Mouse (Mus musculus): ENCODE measurements around the gene Sowahd. TPM values are rescaled to one million over a fixed set of nuclear protein-coding genes. Genes with fewer than 3 reads are reported as not detected.

The Sowahd gene
- not detected in 2 replicates for polyA plus RNA-seq (2015; fragmentation: Nextera tagmentation; extraction: Ambion mirVana)

- WGBS (ENCODE audit: insufficient replicate concordance), result 15% methylated on average over 33 of the region's 38 CpGs
- Histone ChIP-seq H3K4me2 (ENCODE audit: low read depth, low read length) (peak within 1 kb of the TSS; percentile 41), H3K4me1 (ENCODE audit: control insufficient read depth, low read depth, low read length) (no peaks in the 10 kb centered on the region), H3K9ac (ENCODE audit: low read depth, low read length) (no peak within 1 kb of the TSS), H3K27me3 (ENCODE audit: control insufficient read depth, insufficient read depth, low read depth, low read length) (peaks cover 50% of the 10 kb centered on the region), H3K4me3 (ENCODE audit: low read depth, low read length) (peak within 1 kb of the TSS; percentile 40), H3K27ac (ENCODE audit: low read length) (no peak within 1 kb of the TSS), H3K36me3 (ENCODE audit: control insufficient read depth, insufficient read depth) (no peaks in the 10 kb centered on the region), H3K9me3 (replicated peaks; ENCODE audit: control insufficient read depth, low read length) (no peaks in the 10 kb centered on the region)
- no peak for ATAC-seq (ENCODE audit: low read depth)
These were observed at the start of gene Sowahd for GRCm38 (mm10) chrX:37048066-37048889. Gene Sowahd, plus strand, starts transcription at chrX:37048845.

- no peaks in the 10 kb centered on the region for H3K9me3 ChIP-seq (replicated peaks; ENCODE audit: control insufficient read depth, low read length)
- no peaks in the 10 kb centered on the region for H3K27me3 ChIP-seq (ENCODE audit: control insufficient read depth, insufficient read depth, low read depth, low read length)
- no peak overlapping the region for H3K27ac ChIP-seq (ENCODE audit: low read length)
- H3K4me2 ChIP-seq (ENCODE audit: low read depth, low read length), result no peak overlapping the region
- WGBS (ENCODE audit: insufficient replicate concordance), result 46% methylated on average over 5 of the region's 5 CpGs
- no peaks in the 10 kb centered on the region for H3K4me1 ChIP-seq (ENCODE audit: control insufficient read depth, low read depth, low read length)
- no peak overlapping the region for H3K9ac ChIP-seq (ENCODE audit: low read depth, low read length)
- H3K4me3 ChIP-seq (ENCODE audit: low read depth, low read length), result no peak overlapping the region
- no peak for ATAC-seq (ENCODE audit: low read depth)
- H3K36me3 ChIP-seq (ENCODE audit: control insufficient read depth, insufficient read depth), result no peaks in the 10 kb centered on the region
These were observed 34.8 kb upstream of the Sowahd start for GRCm38 (mm10) chrX:37013870-37014269.

- WGBS (ENCODE audit: insufficient replicate concordance), result 63% methylated on average over 9 of the region's 9 CpGs
- Histone ChIP-seq H3K4me3 (ENCODE audit: low read depth, low read length) (no peak overlapping the region), H3K9ac (ENCODE audit: low read depth, low read length) (no peak overlapping the region), H3K4me2 (ENCODE audit: low read depth, low read length) (no peak overlapping the region), H3K36me3 (ENCODE audit: control insufficient read depth, insufficient read depth) (no peaks in the 10 kb centered on the region), H3K9me3 (replicated peaks; ENCODE audit: control insufficient read depth, low read length) (no peaks in the 10 kb centered on the region), H3K4me1 (ENCODE audit: control insufficient read depth, low read depth, low read length) (no peaks in the 10 kb centered on the region), H3K27ac (ENCODE audit: low read length) (no peak overlapping the region), H3K27me3 (ENCODE audit: control insufficient read depth, insufficient read depth, low read depth, low read length) (no peaks in the 10 kb centered on the region)
- no peak for ATAC-seq (ENCODE audit: low read depth)
These were observed 30.4 kb upstream of the Sowahd start for GRCm38 (mm10) chrX:37018150-37018654.

- no peak overlapping the region for H3K4me3 ChIP-seq (ENCODE audit: low read depth, low read length)
- H3K36me3 ChIP-seq (ENCODE audit: control insufficient read depth, insufficient read depth), result no peaks in the 10 kb centered on the region
- H3K27me3 ChIP-seq (ENCODE audit: control insufficient read depth, insufficient read depth, low read depth, low read length), result no peaks in the 10 kb centered on the region
- no peak for ATAC-seq (ENCODE audit: low read depth)
- 44% methylated on average over 3 of the region's 3 CpGs for WGBS (ENCODE audit: insufficient replicate concordance)
- no peaks in the 10 kb centered on the region for H3K4me1 ChIP-seq (ENCODE audit: control insufficient read depth, low read depth, low read length)
- H3K4me2 ChIP-seq (ENCODE audit: low read depth, low read length), result no peak overlapping the region
- H3K27ac ChIP-seq (ENCODE audit: low read length), result no peak overlapping the region
- H3K9me3 ChIP-seq (replicated peaks; ENCODE audit: control insufficient read depth, low read length), result no peaks in the 10 kb centered on the region
- H3K9ac ChIP-seq (ENCODE audit: low read depth, low read length), result no peak overlapping the region
These were observed 29.6 kb upstream of the Sowahd start for GRCm38 (mm10) chrX:37019045-37019444.

GRCm38 (mm10) chrX:37022690-37023089 lies 26.0 kb upstream of the Sowahd start:
- H3K4me2 ChIP-seq (ENCODE audit: low read depth, low read length), result no peak overlapping the region
- H3K9me3 ChIP-seq (replicated peaks; ENCODE audit: control insufficient read depth, low read length), result no peaks in the 10 kb centered on the region
- 12% methylated on average over 3 of the region's 3 CpGs for WGBS (ENCODE audit: insufficient replicate concordance)
- ATAC-seq (ENCODE audit: low read depth), result no peak
- no peak overlapping the region for H3K27ac ChIP-seq (ENCODE audit: low read length)
- no peaks in the 10 kb centered on the region for H3K36me3 ChIP-seq (ENCODE audit: control insufficient read depth, insufficient read depth)
- H3K4me1 ChIP-seq (ENCODE audit: control insufficient read depth, low read depth, low read length), result no peaks in the 10 kb centered on the region
- H3K27me3 ChIP-seq (ENCODE audit: control insufficient read depth, insufficient read depth, low read depth, low read length), result no peaks in the 10 kb centered on the region
- no peak overlapping the region for H3K9ac ChIP-seq (ENCODE audit: low read depth, low read length)
- no peak overlapping the region for H3K4me3 ChIP-seq (ENCODE audit: low read depth, low read length)

GRCm38 (mm10) chrX:37023652-37024309 lies 24.9 kb upstream of the Sowahd start:
- Histone ChIP-seq H3K4me2 (ENCODE audit: low read depth, low read length) (no peak overlapping the region), H3K4me3 (ENCODE audit: low read depth, low read length) (no peak overlapping the region), H3K27me3 (ENCODE audit: control insufficient read depth, insufficient read depth, low read depth, low read length) (no peaks in the 10 kb centered on the region), H3K27ac (ENCODE audit: low read length) (no peak overlapping the region), H3K9me3 (replicated peaks; ENCODE audit: control insufficient read depth, low read length) (no peaks in the 10 kb centered on the region), H3K36me3 (ENCODE audit: control insufficient read depth, insufficient read depth) (no peaks in the 10 kb centered on the region), H3K4me1 (ENCODE audit: control insufficient read depth, low read depth, low read length) (no peaks in the 10 kb centered on the region), H3K9ac (ENCODE audit: low read depth, low read length) (no peak overlapping the region)
- 55% methylated on average over 10 of the region's 10 CpGs for WGBS (ENCODE audit: insufficient replicate concordance)
- no peak for ATAC-seq (ENCODE audit: low read depth)

- ATAC-seq (ENCODE audit: low read depth), result no peak
- no peak overlapping the region for H3K9ac ChIP-seq (ENCODE audit: low read depth, low read length)
- H3K36me3 ChIP-seq (ENCODE audit: control insufficient read depth, insufficient read depth), result no peaks in the 10 kb centered on the region
- H3K27me3 ChIP-seq (ENCODE audit: control insufficient read depth, insufficient read depth, low read depth, low read length), result no peaks in the 10 kb centered on the region
- no peak overlapping the region for H3K27ac ChIP-seq (ENCODE audit: low read length)
- WGBS (ENCODE audit: insufficient replicate concordance), result 38% methylated on average over 3 of the region's 3 CpGs
- H3K4me2 ChIP-seq (ENCODE audit: low read depth, low read length), result no peak overlapping the region
- H3K4me1 ChIP-seq (ENCODE audit: control insufficient read depth, low read depth, low read length), result no peaks in the 10 kb centered on the region
- no peaks in the 10 kb centered on the region for H3K9me3 ChIP-seq (replicated peaks; ENCODE audit: control insufficient read depth, low read length)
- no peak overlapping the region for H3K4me3 ChIP-seq (ENCODE audit: low read depth, low read length)
These were observed 20.3 kb upstream of the Sowahd start for GRCm38 (mm10) chrX:37028378-37028777.

- no peak overlapping the region for H3K4me2 ChIP-seq (ENCODE audit: low read depth, low read length)
- H3K4me1 ChIP-seq (ENCODE audit: control insufficient read depth, low read depth, low read length), result no peaks in the 10 kb centered on the region
- no peak overlapping the region for H3K27ac ChIP-seq (ENCODE audit: low read length)
- ATAC-seq (ENCODE audit: low read depth), result no peak
- no peak overlapping the region for H3K9ac ChIP-seq (ENCODE audit: low read depth, low read length)
- no peak overlapping the region for H3K4me3 ChIP-seq (ENCODE audit: low read depth, low read length)
- H3K9me3 ChIP-seq (replicated peaks; ENCODE audit: control insufficient read depth, low read length), result no peaks in the 10 kb centered on the region
- 17% methylated on average over 9 of the region's 9 CpGs for WGBS (ENCODE audit: insufficient replicate concordance)
- no peaks in the 10 kb centered on the region for H3K36me3 ChIP-seq (ENCODE audit: control insufficient read depth, insufficient read depth)
- peaks cover 6% of the 10 kb centered on the region for H3K27me3 ChIP-seq (ENCODE audit: control insufficient read depth, insufficient read depth, low read depth, low read length)
These were observed 5.9 kb upstream of the Sowahd start for GRCm38 (mm10) chrX:37042726-37043125.

Measured in liver, embryonic 16.5 days (tissue).